Mouse (Mus musculus): ENCODE data around the gene Arhgap24.

- no peak for TF ChIP-seq CTCF (conservative IDR thresholded peaks at IDR 0.05; ENCODE audit: insufficient read depth, insufficient read length, low read depth, low read length)
- no peak for TF ChIP-seq POLR2A (IDR thresholded peaks at IDR 0.05; ENCODE audit: low read depth, low read length)
Measured at GRCm38 (mm10) chr5:102666886-102667285, 185.7 kb downstream of the Arhgap24 start.

Data from kidney, adult 2 months (tissue).